Mouse (Mus musculus) left cerebral cortex, adult 2 months (tissue): ENCODE measurements at regions not wholly inside any gene's neighbourhood (a gene's known extent, or its start where the extent isn't known, plus 50 kb on each side); places are given as distances from the start of the nearest gene placed in this dataset.

Experiments used
- DNase-seq, 2 experiments: peaks; one replicate each; pipeline ENCODE4 v3.0.0; 2021 to 2022; ENCODE audit warnings: low spot score in 2 of 2, mixed read lengths in 1 of 2; ENCODE audit errors: extremely low spot score in 1 of 2
- H3K27ac ChIP-seq: fragments of 200-600 bp; 2 replicates; pipeline ENCODE4 v1.8.1; 2022
- H3K4me3 ChIP-seq: fragments of 200-600 bp; 2 replicates; pipeline ENCODE4 v1.8.1; 2022
- CTCF ChIP-seq: fragments of 200-600 bp; IDR thresholded peaks from 2 replicates; pipeline ENCODE4 v1.8.1; 2022; ENCODE audit warnings: antibody characterized with exemption, mild to moderate bottlenecking, moderate library complexity
- intact Hi-C: fragments of 180-260 bp; cut with DNase I; formaldehyde crosslinking; loops from one replicate; pipeline ENCODE4 v1.15.1; 2025

DNA sequence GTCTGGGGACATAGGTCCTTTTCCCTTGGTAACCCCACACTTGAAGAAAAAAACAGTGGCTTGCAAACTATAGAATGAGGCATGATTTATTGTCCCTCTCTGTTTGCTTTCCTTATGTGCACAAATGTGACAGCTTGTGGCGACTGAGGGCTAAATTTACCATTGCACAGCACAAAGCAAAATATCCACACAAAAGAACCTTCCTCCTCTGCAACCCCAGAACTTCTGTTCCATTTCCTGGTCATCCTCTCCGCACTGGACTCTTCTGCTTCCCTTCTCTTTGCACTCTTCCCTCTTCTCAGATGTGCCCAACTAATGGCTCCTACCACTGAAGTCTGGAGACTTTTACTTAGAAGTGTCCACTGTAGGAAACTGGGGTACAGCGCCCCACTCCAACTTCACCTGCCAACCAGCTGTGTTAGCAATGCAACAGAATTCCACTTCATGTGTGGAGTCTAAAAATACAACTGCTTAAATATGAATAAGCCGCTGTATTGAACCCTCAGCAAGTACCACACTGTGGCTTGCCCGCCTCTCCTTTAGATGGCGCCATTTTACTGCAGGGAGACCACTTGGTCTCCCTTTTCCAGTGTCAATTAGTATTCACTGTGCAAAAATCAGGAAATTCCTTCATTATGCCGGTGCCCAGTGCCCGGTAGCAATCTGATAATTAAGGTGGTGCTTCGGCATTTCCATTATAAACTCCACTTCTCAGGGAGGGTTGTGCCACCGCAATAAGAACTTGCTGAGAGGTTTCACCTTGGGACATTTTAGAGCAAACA lies 199.6 kb downstream of the Foxa2 start:
- H3K27ac ChIP-seq, result no peak overlapping the region; the same call in 1 of the 2 replicates
- no peak overlapping the region for H3K4me3 ChIP-seq
- DNase-seq, result no peak
- peak; percentile 62 for TF ChIP-seq CTCF
- intact Hi-C loops, result loop anchor here (1.0 kb wide), 1 partner anchor 201 kb away; no protein-coding TSS in a partner anchor

DNA sequence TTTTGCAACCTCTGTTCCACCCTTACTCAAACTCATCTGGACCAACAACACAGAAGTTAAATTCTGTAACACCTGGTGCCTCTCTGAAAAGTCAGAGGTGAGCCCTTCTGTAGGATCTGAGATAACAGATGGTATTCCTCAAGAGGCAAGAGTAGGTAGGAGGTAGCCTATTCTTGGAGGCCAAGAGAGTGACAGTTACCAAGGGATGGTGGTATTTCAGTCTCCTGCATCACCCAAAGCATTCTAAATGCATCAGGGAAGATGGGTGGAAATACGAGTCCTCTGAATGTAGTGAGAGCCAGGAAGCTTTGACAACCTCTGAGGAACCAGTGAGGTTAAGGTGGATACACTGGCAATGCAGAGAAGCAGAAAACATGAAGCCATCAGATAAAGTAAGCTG lies 201.5 kb downstream of the Foxa2 start:
- TF ChIP-seq CTCF, result no peak
- no peak overlapping the region for H3K4me3 ChIP-seq
- intact Hi-C loops, result no loop called here
- no peak for DNase-seq
- no peak overlapping the region for H3K27ac ChIP-seq

DNA sequence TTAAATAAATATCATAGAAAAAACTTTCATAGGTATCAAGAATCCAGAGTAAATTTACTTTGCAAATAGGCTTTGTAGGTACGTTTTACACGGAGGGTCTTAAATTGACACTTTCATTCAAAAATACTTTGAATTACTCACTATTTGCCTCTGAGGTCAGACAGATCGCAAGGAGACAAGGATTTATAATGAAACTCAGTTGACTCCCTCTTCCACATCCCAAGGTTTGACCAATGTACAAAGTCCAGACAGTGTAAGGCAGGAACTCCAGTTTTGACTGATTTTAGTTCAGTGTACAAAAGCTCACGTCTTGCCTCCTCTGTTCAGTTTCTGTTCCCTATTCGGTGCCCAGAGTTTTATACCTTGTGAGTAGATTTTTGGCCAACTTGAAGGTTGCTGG lies 205.8 kb downstream of the Foxa2 start:
- Histone ChIP-seq H3K27ac (no peak overlapping the region), H3K4me3 (no peak overlapping the region)
- no peak for TF ChIP-seq CTCF
- intact Hi-C loops, result no loop called here
- DNase-seq, result no peak

DNA sequence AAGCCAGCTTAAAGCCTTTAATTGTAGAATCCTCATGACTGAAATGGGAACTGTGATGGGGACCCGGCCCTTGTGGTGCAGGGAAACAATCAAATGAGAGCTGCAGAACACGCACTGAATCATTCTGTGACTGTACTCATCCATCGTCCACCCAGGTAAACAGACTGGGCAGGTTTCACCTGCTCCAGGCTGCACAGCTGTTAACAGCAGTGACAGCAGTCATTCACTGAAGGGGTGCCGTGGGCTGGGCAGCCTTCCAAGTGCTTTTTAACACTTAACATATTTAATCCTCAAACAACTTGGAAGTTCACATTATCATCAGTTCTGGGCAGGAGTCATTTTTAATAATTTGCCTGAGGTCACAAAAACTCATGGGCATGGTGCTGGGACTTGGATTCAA lies 208.2 kb downstream of the Foxa2 start:
- no peak overlapping the region for H3K27ac ChIP-seq
- no peak for DNase-seq
- no peak overlapping the region for H3K4me3 ChIP-seq
- no peak for TF ChIP-seq CTCF
- intact Hi-C loops, result no loop called here

DNA sequence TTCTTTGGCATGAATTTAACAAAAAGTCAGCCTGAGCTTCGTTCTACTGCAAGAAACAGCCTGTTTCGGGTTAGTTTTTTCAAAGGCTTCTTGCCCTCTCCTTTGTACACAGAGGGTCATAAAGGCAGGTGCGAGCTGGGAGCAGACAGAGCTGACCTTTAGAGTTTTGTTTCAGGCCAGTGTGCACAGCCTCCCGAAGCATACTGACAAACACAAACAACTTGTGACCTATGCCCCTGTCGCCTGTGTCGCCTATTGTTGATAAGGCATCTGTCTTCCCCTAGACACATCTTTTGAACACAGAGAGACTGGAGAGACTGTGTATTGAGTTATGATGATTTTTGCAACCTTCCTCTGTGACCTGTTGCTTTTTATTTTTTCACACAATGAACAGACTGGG lies 216.2 kb downstream of the Foxa2 start:
- Histone ChIP-seq H3K4me3 (no peak overlapping the region), H3K27ac (no peak overlapping the region)
- TF ChIP-seq CTCF, result no peak
- DNase-seq, result no peak
- intact Hi-C loops, result no loop called here

DNA sequence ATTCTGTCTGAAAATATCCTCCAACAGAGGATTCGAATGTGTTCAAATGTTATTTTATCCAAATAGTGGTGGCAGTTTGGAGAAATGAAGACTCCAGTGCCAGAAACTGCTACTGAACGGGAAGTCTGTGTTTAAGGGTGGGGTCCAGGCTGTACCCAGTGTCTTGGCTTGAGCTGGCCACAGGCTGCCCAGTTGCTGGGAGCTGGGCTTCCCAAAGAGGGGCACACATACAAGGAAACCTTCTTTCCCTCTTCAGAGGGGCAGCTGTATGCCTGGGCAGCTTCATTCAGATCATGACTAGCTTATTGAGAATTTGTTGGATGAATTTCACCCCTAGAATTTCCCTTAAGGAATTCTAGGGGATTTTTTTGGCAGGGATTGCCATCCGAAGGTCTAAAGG lies 229.8 kb downstream of the Foxa2 start:
- H3K4me3 ChIP-seq, result no peak overlapping the region
- no peak for TF ChIP-seq CTCF
- intact Hi-C loops, result no loop called here
- no peak for DNase-seq
- H3K27ac ChIP-seq, result no peak overlapping the region

DNA sequence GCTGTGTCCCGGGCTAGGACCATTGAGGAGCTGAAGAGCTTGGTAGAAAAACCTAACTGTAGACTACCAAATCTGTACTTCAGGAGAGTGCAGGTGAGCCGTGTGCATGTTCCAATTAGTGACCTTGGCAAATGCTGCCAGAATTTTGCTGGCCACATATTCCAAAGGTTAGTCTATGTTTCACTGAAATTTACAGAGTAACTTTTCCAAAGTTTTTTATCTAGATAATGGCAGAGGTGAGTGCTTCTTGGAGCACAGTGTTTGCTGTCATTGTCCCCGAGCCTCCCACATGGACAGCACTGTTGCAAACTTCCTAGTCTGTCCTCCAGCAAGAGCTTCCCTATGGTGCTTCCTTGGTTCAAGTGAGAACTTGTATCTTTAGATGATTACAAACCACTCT lies 232.5 kb downstream of the Foxa2 start:
- intact Hi-C loops, result no loop called here
- no peak for DNase-seq
- Histone ChIP-seq H3K27ac (no peak overlapping the region), H3K4me3 (no peak overlapping the region)
- TF ChIP-seq CTCF, result no peak

DNA sequence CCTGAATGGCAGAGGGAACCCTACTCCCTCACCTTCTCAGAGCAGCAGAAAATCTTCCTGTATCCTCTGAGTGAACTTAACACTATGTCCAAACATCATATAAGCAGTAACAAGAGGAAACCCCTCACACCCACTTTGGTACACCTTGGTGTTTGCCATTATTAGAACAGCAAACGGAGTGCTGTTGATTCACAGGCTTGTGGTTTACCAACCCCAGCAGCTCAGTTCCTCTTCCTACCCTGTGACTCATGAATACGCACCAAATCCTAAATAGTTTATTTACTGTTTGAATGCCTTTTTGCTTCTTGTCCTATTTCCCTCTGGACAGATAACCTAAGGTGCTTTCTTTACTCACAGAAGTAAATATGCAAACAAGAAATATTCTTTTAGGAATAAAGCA lies 233.3 kb downstream of the Foxa2 start:
- H3K27ac ChIP-seq, result no peak overlapping the region
- TF ChIP-seq CTCF, result no peak
- no peak overlapping the region for H3K4me3 ChIP-seq
- intact Hi-C loops, result no loop called here
- no peak for DNase-seq

DNA sequence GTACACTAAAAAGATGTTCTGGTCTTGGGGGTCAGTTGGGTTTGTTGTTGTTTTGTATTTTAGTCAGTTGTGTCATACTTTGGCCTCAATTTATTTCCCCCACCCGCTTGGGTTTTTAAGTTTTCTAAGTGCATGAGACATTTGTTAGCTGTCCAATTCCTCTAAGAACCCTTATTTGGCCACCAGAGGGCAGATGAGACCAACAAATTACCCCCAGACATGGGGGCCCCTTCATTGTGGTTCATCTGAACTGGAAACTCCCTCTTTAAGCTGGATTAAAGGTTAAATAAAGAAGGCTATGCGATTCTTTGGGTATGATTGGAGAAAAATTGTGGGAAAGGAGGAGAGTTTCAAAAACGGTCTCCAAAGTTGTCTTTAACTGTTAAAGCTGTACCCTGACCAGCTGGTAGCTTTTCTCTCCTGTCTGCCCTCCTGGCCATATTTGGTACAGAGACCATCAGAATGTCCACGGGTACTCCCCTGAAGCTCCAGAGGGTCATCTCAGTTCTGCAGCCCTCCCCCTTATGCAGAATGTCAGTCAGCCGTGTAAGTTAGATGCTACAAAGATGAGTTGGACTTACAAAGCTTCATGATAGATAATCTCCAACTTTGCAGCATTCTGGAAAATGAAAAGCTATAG lies 238.6 kb downstream of the Foxa2 start:
- peak; percentile 74 for TF ChIP-seq CTCF
- no peak overlapping the region for H3K27ac ChIP-seq
- intact Hi-C loops, result loop anchor here (1.0 to 10.0 kb wide), 5 partner anchors 240 to 847 kb away; no protein-coding TSS in a partner anchor

DNA sequence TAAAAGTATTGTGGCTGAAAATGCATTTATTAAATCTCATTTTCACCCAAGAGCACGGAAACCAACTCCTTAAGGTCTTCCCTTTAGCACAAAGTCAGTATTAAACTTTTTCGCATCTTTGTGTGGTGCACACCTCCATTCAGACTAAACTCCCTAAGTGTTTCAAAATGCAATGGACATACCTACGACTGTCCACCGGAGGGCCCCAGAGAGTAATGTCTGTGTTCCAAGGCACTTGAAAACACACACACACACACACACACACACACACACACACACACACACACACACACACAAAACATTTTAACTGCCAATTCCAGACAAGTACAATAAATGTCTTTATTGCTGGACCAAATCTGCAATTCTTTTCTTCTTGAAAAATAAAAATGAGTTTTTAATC lies 243.7 kb downstream of the Foxa2 start:
- intact Hi-C loops, result loop anchor here (10.0 kb wide), 2 partner anchors 782 to 852 kb away; no protein-coding TSS in a partner anchor
- peak; percentile 46 for TF ChIP-seq CTCF

More for the DNA sequence above, 238.6 kb downstream of the Foxa2 start:
- no peak overlapping the region for H3K4me3 ChIP-seq
- peak; percentile 34 to 41 for DNase-seq

DNA sequence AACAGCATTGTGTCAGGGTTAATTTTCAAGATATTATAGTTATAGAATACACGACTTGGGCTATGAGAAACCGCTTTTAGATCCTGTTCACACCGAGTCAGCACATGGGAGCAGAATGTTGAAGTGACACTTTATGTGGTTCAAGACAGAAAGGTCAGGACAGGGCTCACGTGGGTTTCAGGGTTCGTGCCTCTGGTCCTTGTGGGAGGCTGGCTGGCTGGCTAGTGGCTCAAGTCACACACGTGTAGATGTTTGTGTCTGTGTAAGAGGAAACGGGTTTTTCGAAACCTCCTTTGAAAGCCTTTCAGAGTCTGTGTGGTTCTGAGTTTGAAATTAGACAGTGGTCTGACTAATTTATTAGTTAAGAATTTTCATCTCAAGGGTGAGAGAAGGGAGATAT lies 255.3 kb downstream of the Foxa2 start:
- intact Hi-C loops, result no loop called here
- DNase-seq, result no peak
- Histone ChIP-seq H3K27ac (no peak overlapping the region), H3K4me3 (no peak overlapping the region)
- TF ChIP-seq CTCF, result no peak

More for the DNA sequence above, 243.7 kb downstream of the Foxa2 start:
- H3K4me3 ChIP-seq, result no peak overlapping the region
- peak; percentile 13 to 21 for DNase-seq
- H3K27ac ChIP-seq, result no peak overlapping the region

DNA sequence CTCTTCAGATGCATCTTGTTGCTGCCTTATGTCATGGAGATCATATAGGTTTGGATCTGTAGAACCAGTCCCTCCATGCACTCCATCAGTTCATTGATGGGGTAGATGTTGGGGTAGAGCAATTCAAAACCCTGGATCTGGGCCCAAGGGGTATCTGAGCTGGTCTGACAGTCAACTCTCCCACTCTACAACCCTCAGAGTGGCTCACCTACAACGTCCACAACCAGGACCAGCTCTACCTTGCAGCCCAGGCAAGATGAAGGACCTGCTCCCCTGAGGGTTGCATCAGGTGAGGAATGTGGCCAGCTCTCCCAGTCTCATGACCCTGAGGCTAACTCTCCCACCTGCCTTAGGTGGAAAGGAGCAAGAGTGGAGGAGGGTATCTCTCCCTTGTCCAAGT lies 256.9 kb downstream of the Foxa2 start:
- H3K27ac ChIP-seq, result no peak overlapping the region
- no peak for DNase-seq
- no peak for TF ChIP-seq CTCF
- no peak overlapping the region for H3K4me3 ChIP-seq
- intact Hi-C loops, result loop anchor here (1.0 kb wide), 1 partner anchor 413 kb away; no protein-coding TSS in a partner anchor
